Mouse (Mus musculus) brain, embryonic 14.5 days (tissue): ENCODE data around the gene Gm13889.

ENCODE experiments used
- CTCF ChIP-seq: fragments of 200-500 bp; IDR thresholded peaks from 2 replicates; pipeline ENCODE4 v1.5.1; 2012; ENCODE audit warnings: inconsistent platforms, mild to moderate bottlenecking, moderate library complexity, borderline replicate concordance; ENCODE audit not compliant: insufficient read depth, insufficient read length; ENCODE audit errors: extremely low read depth
- POLR2A ChIP-seq: fragments of 200-500 bp; IDR thresholded peaks from 2 replicates; pipeline ENCODE4 v1.6.1; 2012; ENCODE audit warnings: mild to moderate bottlenecking, inconsistent platforms, borderline replicate concordance; ENCODE audit not compliant: poor library complexity, insufficient read depth, insufficient read length, severe bottlenecking; ENCODE audit errors: extremely low read depth

DNA sequence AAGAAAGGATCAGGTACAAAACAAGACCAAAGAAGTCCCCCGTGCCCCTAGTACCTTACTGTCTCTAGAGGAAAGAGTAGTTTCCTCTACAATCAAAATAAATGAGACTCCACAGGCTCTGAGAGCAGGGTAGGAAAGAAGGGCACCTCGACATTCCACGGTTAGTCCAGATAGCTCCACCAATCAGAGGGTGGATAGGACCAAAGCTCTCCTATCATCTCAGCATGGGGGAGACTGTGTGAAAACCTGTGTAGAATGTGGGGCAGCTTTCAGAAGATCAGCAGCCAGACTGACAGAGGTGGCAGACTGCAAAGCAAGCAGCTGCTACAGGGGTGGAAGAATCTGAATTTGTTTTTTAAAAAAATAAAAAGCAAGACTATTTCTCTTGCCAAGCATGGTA, 35.8 kb upstream of the Gm13889 start:
- TF ChIP-seq CTCF (no peak), POLR2A (no peak)
